Mouse (Mus musculus): ENCODE results near the gene Gm45716. TPM values are rescaled to one million over a fixed set of nuclear protein-coding genes. Genes with fewer than 3 reads are reported as not detected.
A peak's percentile ranks its signal among the peaks of the same experiment; 100 is the strongest.

Gm45716 gene
- polyA plus RNA-seq, 1 experiment = 3.0 TPM

GRCm38 (mm10) chr11:90229800-90230199 is 42.3 kb downstream of the Gm45716 start:
- Histone ChIP-seq H3K4me1 (ENCODE audit: control insufficient read depth, insufficient read depth, insufficient read length, low read length) (peaks cover 10% of the 10 kb centered on the region; the same call in 1 of the 2 replicates), H3K27ac (ENCODE audit: insufficient read depth, low read depth, low read length) (no peak overlapping the region), H3K4me3 (ENCODE audit: low read depth, low read length) (no peak overlapping the region), H3K36me3 (ENCODE audit: control insufficient read depth, insufficient read depth, low read length) (no peaks in the 10 kb centered on the region), H3K27me3 (ENCODE audit: control insufficient read depth, insufficient read depth, low read length) (no peaks in the 10 kb centered on the region)
- no peak for TF ChIP-seq POLR2A (IDR thresholded peaks at IDR 0.05; ENCODE audit: low read depth, low read length)
- TF ChIP-seq CTCF (IDR thresholded peaks at IDR 0.05; ENCODE audit: extremely low read depth, insufficient read length, insufficient replicate concordance, low read depth, low read length) = no peak

- Histone ChIP-seq H3K27ac (ENCODE audit: insufficient read depth, low read depth, low read length) (no peak overlapping the region), H3K4me1 (ENCODE audit: control insufficient read depth, insufficient read depth, insufficient read length, low read length) (peaks cover 5% of the 10 kb centered on the region; the same call in 1 of the 2 replicates), H3K4me3 (ENCODE audit: low read depth, low read length) (no peak overlapping the region), H3K27me3 (ENCODE audit: control insufficient read depth, insufficient read depth, low read length) (no peaks in the 10 kb centered on the region), H3K36me3 (ENCODE audit: control insufficient read depth, insufficient read depth, low read length) (no peaks in the 10 kb centered on the region)
- 85% methylated on average over 2 of the region's 2 CpGs for WGBS
- TF ChIP-seq CTCF (IDR thresholded peaks at IDR 0.05; ENCODE audit: extremely low read depth, insufficient read length, insufficient replicate concordance, low read depth, low read length) (no peak), POLR2A (IDR thresholded peaks at IDR 0.05; ENCODE audit: low read depth, low read length) (no peak)
Measured at GRCm38 (mm10) chr11:90230671-90231070, 43.2 kb downstream of the Gm45716 start.

- no peak overlapping the region for H3K4me3 ChIP-seq (ENCODE audit: low read depth, low read length)
- peaks cover 3% of the 10 kb centered on the region; the same call in 1 of the 2 replicates for H3K4me1 ChIP-seq (ENCODE audit: control insufficient read depth, insufficient read depth, insufficient read length, low read length)
- 4% methylated on average over 2 of the region's 2 CpGs for WGBS
- TF ChIP-seq POLR2A (IDR thresholded peaks at IDR 0.05; ENCODE audit: low read depth, low read length) = no peak
- TF ChIP-seq CTCF (IDR thresholded peaks at IDR 0.05; ENCODE audit: extremely low read depth, insufficient read length, insufficient replicate concordance, low read depth, low read length) = no peak
- no peaks in the 10 kb centered on the region for H3K36me3 ChIP-seq (ENCODE audit: control insufficient read depth, insufficient read depth, low read length)
- peak overlapping the region; percentile 42 for H3K27ac ChIP-seq (ENCODE audit: insufficient read depth, low read depth, low read length)
- no peaks in the 10 kb centered on the region for H3K27me3 ChIP-seq (ENCODE audit: control insufficient read depth, insufficient read depth, low read length)
Measured at GRCm38 (mm10) chr11:90231631-90232030, 44.1 kb downstream of the Gm45716 start.

- Histone ChIP-seq H3K36me3 (ENCODE audit: control insufficient read depth, insufficient read depth, low read length) (no peaks in the 10 kb centered on the region), H3K4me1 (ENCODE audit: control insufficient read depth, insufficient read depth, insufficient read length, low read length) (peaks cover 3% of the 10 kb centered on the region; the same call in 1 of the 2 replicates), H3K27me3 (ENCODE audit: control insufficient read depth, insufficient read depth, low read length) (no peaks in the 10 kb centered on the region), H3K27ac (ENCODE audit: insufficient read depth, low read depth, low read length) (no peak overlapping the region), H3K4me3 (ENCODE audit: low read depth, low read length) (no peak overlapping the region)
- TF ChIP-seq POLR2A (IDR thresholded peaks at IDR 0.05; ENCODE audit: low read depth, low read length) = no peak
- no peak for TF ChIP-seq CTCF (IDR thresholded peaks at IDR 0.05; ENCODE audit: extremely low read depth, insufficient read length, insufficient replicate concordance, low read depth, low read length)
- WGBS = 56% methylated on average over 4 of the region's 4 CpGs
Measured at GRCm38 (mm10) chr11:90232685-90233084, 45.2 kb downstream of the Gm45716 start.

GRCm38 (mm10) chr11:90235221-90235620 is 47.7 kb downstream of the Gm45716 start:
- 81% methylated on average over 5 of the region's 5 CpGs for WGBS
- no peak overlapping the region for H3K27ac ChIP-seq (ENCODE audit: insufficient read depth, low read depth, low read length)
- TF ChIP-seq POLR2A (IDR thresholded peaks at IDR 0.05; ENCODE audit: low read depth, low read length) (no peak), CTCF (IDR thresholded peaks at IDR 0.05; ENCODE audit: extremely low read depth, insufficient read length, insufficient replicate concordance, low read depth, low read length) (no peak)
- H3K4me3 ChIP-seq (ENCODE audit: low read depth, low read length) = no peak overlapping the region
- no peaks in the 10 kb centered on the region for H3K27me3 ChIP-seq (ENCODE audit: control insufficient read depth, insufficient read depth, low read length)
- peaks cover 3% of the 10 kb centered on the region; the same call in 1 of the 2 replicates for H3K4me1 ChIP-seq (ENCODE audit: control insufficient read depth, insufficient read depth, insufficient read length, low read length)
- H3K36me3 ChIP-seq (ENCODE audit: control insufficient read depth, insufficient read depth, low read length) = no peaks in the 10 kb centered on the region

GRCm38 (mm10) chr11:90237616-90238015 is 50.1 kb downstream of the Gm45716 start:
- Histone ChIP-seq H3K27ac (ENCODE audit: insufficient read depth, low read depth, low read length) (no peak overlapping the region), H3K27me3 (ENCODE audit: control insufficient read depth, insufficient read depth, low read length) (no peaks in the 10 kb centered on the region), H3K36me3 (ENCODE audit: control insufficient read depth, insufficient read depth, low read length) (no peaks in the 10 kb centered on the region), H3K4me3 (ENCODE audit: low read depth, low read length) (no peak overlapping the region), H3K4me1 (ENCODE audit: control insufficient read depth, insufficient read depth, insufficient read length, low read length) (no peaks in the 10 kb centered on the region)
- 86% methylated on average over 5 of the region's 5 CpGs for WGBS
- TF ChIP-seq CTCF (IDR thresholded peaks at IDR 0.05; ENCODE audit: extremely low read depth, insufficient read length, insufficient replicate concordance, low read depth, low read length) = no peak
- no peak for TF ChIP-seq POLR2A (IDR thresholded peaks at IDR 0.05; ENCODE audit: low read depth, low read length)

GRCm38 (mm10) chr11:90238657-90239056 is 51.2 kb downstream of the Gm45716 start:
- H3K27me3 ChIP-seq (ENCODE audit: control insufficient read depth, insufficient read depth, low read length) = no peaks in the 10 kb centered on the region
- 60% methylated on average over 2 of the region's 2 CpGs for WGBS
- H3K4me1 ChIP-seq (ENCODE audit: control insufficient read depth, insufficient read depth, insufficient read length, low read length) = no peaks in the 10 kb centered on the region
- H3K4me3 ChIP-seq (ENCODE audit: low read depth, low read length) = no peak overlapping the region
- H3K36me3 ChIP-seq (ENCODE audit: control insufficient read depth, insufficient read depth, low read length) = no peaks in the 10 kb centered on the region
- TF ChIP-seq POLR2A (IDR thresholded peaks at IDR 0.05; ENCODE audit: low read depth, low read length) = no peak
- TF ChIP-seq CTCF (IDR thresholded peaks at IDR 0.05; ENCODE audit: extremely low read depth, insufficient read length, insufficient replicate concordance, low read depth, low read length) = no peak
- H3K27ac ChIP-seq (ENCODE audit: insufficient read depth, low read depth, low read length) = no peak overlapping the region
